Mouse (Mus musculus) spleen, adult 2 months (tissue): Measurements from ENCODE around the gene Atxn1.

Experiments used
- CTCF ChIP-seq: fragments of 200-500 bp; IDR thresholded peaks from 2 replicates; pipeline ENCODE4 v1.5.1; 2011; ENCODE audit warnings: mild to moderate bottlenecking, inconsistent platforms; ENCODE audit not compliant: insufficient read depth, insufficient read length, insufficient replicate concordance; ENCODE audit errors: extremely low read depth
- POLR2A ChIP-seq: fragments of 200-500 bp; IDR thresholded peaks from 2 replicates; pipeline ENCODE4 v1.6.1; 2011; ENCODE audit warnings: low read depth, low read length, inconsistent platforms

GRCm38 (mm10) chr13:45514832-45515422 lies 449.9 kb downstream of the Atxn1 start:
- TF ChIP-seq CTCF = no peak
- no peak for TF ChIP-seq POLR2A
